Mouse (Mus musculus): ENCODE data around the gene Mov10l1. TPM values are rescaled to one million over a fixed set of nuclear protein-coding genes. Genes with fewer than 3 reads are reported as not detected.

Mov10l1 gene
- polyA plus RNA-seq, 1 experiment = not detected

DNA sequence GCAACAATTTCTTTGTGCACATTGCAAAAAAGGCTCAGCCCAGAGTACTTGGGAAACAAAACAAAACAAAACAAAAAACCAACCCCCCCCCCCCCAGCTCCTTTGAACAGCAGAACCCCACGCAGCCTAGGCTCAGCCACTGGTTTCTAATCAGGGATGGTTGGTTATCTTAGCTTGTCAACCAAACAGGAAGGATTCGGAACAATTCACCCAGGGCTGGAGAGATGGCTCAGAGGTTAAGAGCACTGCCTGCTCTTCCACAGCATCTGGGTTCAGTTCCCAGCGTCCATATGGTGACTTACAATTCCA is 3.6 kb upstream of the Mov10l1 start:
- Histone ChIP-seq H3K27me3 (ENCODE audit: control insufficient read depth, insufficient read depth, low read length) (no peaks in the 10 kb centered on the region), H3K27ac (ENCODE audit: insufficient read depth, low read depth, low read length) (no peak overlapping the region), H3K36me3 (ENCODE audit: control insufficient read depth, insufficient read depth, low read length) (no peaks in the 10 kb centered on the region), H3K4me1 (ENCODE audit: control insufficient read depth, insufficient read depth, insufficient read length, low read length) (no peaks in the 10 kb centered on the region), H3K4me3 (ENCODE audit: low read depth, low read length) (no peak overlapping the region)
- TF ChIP-seq POLR2A (IDR thresholded peaks at IDR 0.05; ENCODE audit: low read depth, low read length) = no peak
- TF ChIP-seq CTCF (IDR thresholded peaks at IDR 0.05; ENCODE audit: extremely low read depth, insufficient read length, insufficient replicate concordance, low read depth, low read length) = no peak
- 72% methylated on average over 3 of the region's 3 CpGs for WGBS

- 1% methylated on average over 2 of the region's 2 CpGs for WGBS
- TF ChIP-seq CTCF (IDR thresholded peaks at IDR 0.05; ENCODE audit: extremely low read depth, insufficient read length, insufficient replicate concordance, low read depth, low read length) (no peak), POLR2A (IDR thresholded peaks at IDR 0.05; ENCODE audit: low read depth, low read length) (no peak)
- Histone ChIP-seq H3K27ac (ENCODE audit: insufficient read depth, low read depth, low read length) (no peak overlapping the region), H3K4me3 (ENCODE audit: low read depth, low read length) (no peak overlapping the region), H3K4me1 (ENCODE audit: control insufficient read depth, insufficient read depth, insufficient read length, low read length) (no peaks in the 10 kb centered on the region), H3K36me3 (ENCODE audit: control insufficient read depth, insufficient read depth, low read length) (no peaks in the 10 kb centered on the region), H3K27me3 (ENCODE audit: control insufficient read depth, insufficient read depth, low read length) (no peaks in the 10 kb centered on the region; the same call in 1 of the 2 replicates)
These were observed 6.5 kb downstream of the Mov10l1 start for GRCm38 (mm10) chr15:88989236-88989635.

DNA sequence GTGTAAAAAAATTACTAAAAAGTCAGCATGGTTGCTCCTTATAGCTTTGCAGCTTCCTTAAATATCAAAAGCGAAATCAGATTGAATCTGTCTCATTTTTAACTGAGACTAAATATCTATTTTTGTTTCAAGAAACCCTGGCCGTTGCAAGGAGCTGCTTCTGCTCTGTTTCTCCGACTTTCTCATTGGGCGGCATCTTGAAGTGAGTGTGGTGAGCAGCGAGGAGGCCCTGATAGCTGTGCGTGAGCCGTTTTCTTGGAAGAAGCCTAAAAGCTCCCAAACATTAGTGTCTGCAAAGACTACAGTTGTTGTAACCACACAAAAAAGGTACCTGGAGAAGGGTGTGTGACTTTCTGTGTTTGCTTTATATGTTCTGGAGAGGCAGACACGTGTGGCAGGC is 15.9 kb downstream of the Mov10l1 start:
- 72% methylated on average over 8 of the region's 8 CpGs for WGBS

GRCm38 (mm10) chr15:88999124-88999523 is 16.4 kb downstream of the Mov10l1 start:
- H3K36me3 ChIP-seq (ENCODE audit: control insufficient read depth, insufficient read depth, low read length) = no peaks in the 10 kb centered on the region
- H3K27ac ChIP-seq (ENCODE audit: insufficient read depth, low read depth, low read length) = no peak overlapping the region
- H3K4me3 ChIP-seq (ENCODE audit: low read depth, low read length) = no peak overlapping the region
- H3K27me3 ChIP-seq (ENCODE audit: control insufficient read depth, insufficient read depth, low read length) = no peaks in the 10 kb centered on the region
- TF ChIP-seq POLR2A (IDR thresholded peaks at IDR 0.05; ENCODE audit: low read depth, low read length) (no peak), CTCF (IDR thresholded peaks at IDR 0.05; ENCODE audit: extremely low read depth, insufficient read length, insufficient replicate concordance, low read depth, low read length) (no peak)
- no peaks in the 10 kb centered on the region for H3K4me1 ChIP-seq (ENCODE audit: control insufficient read depth, insufficient read depth, insufficient read length, low read length)
- 67% methylated on average over 2 of the region's 2 CpGs for WGBS

More for the DNA sequence above, 15.9 kb downstream of the Mov10l1 start:
- Histone ChIP-seq H3K27me3 (ENCODE audit: control insufficient read depth, insufficient read depth, low read length) (no peaks in the 10 kb centered on the region), H3K36me3 (ENCODE audit: control insufficient read depth, insufficient read depth, low read length) (no peaks in the 10 kb centered on the region), H3K27ac (ENCODE audit: insufficient read depth, low read depth, low read length) (no peak overlapping the region), H3K4me3 (ENCODE audit: low read depth, low read length) (no peak overlapping the region), H3K4me1 (ENCODE audit: control insufficient read depth, insufficient read depth, insufficient read length, low read length) (no peaks in the 10 kb centered on the region)
- no peak for TF ChIP-seq CTCF (IDR thresholded peaks at IDR 0.05; ENCODE audit: extremely low read depth, insufficient read length, insufficient replicate concordance, low read depth, low read length)

DNA sequence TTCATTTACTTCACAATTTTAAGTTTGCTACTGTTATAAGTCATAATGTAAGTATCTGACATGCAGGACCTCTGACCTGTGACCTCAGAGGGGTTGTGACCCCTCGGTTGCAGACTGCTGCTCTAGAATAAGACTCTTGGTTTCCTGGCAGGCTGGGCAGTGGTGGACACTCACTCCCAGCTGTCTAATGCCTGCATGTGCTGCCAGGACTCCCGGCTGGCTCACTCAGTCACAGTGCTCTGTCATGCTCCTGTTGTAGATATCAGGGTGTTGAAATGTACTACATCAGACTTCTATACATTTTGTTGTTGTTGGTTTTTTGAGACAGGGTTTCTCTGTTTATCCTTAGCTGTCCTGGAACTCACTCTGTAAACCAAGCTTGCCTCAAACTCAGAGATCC is 17.7 kb downstream of the Mov10l1 start:
- Histone ChIP-seq H3K27me3 (ENCODE audit: control insufficient read depth, insufficient read depth, low read length) (no peaks in the 10 kb centered on the region), H3K36me3 (ENCODE audit: control insufficient read depth, insufficient read depth, low read length) (no peaks in the 10 kb centered on the region), H3K4me3 (ENCODE audit: low read depth, low read length) (no peak overlapping the region), H3K4me1 (ENCODE audit: control insufficient read depth, insufficient read depth, insufficient read length, low read length) (no peaks in the 10 kb centered on the region), H3K27ac (ENCODE audit: insufficient read depth, low read depth, low read length) (no peak overlapping the region)
- 68% methylated on average over 2 of the region's 2 CpGs for WGBS
- no peak for TF ChIP-seq POLR2A (IDR thresholded peaks at IDR 0.05; ENCODE audit: low read depth, low read length)
- no peak for TF ChIP-seq CTCF (IDR thresholded peaks at IDR 0.05; ENCODE audit: extremely low read depth, insufficient read length, insufficient replicate concordance, low read depth, low read length)

GRCm38 (mm10) chr15:89001245-89001644 is 18.5 kb downstream of the Mov10l1 start:
- Histone ChIP-seq H3K4me1 (ENCODE audit: control insufficient read depth, insufficient read depth, insufficient read length, low read length) (no peaks in the 10 kb centered on the region), H3K27ac (ENCODE audit: insufficient read depth, low read depth, low read length) (no peak overlapping the region), H3K4me3 (ENCODE audit: low read depth, low read length) (no peak overlapping the region), H3K36me3 (ENCODE audit: control insufficient read depth, insufficient read depth, low read length) (no peaks in the 10 kb centered on the region), H3K27me3 (ENCODE audit: control insufficient read depth, insufficient read depth, low read length) (no peaks in the 10 kb centered on the region; the same call in 1 of the 2 replicates)
- no peak for TF ChIP-seq CTCF (IDR thresholded peaks at IDR 0.05; ENCODE audit: extremely low read depth, insufficient read length, insufficient replicate concordance, low read depth, low read length)
- TF ChIP-seq POLR2A (IDR thresholded peaks at IDR 0.05; ENCODE audit: low read depth, low read length) = no peak
- 60% methylated on average over 3 of the region's 3 CpGs for WGBS

DNA sequence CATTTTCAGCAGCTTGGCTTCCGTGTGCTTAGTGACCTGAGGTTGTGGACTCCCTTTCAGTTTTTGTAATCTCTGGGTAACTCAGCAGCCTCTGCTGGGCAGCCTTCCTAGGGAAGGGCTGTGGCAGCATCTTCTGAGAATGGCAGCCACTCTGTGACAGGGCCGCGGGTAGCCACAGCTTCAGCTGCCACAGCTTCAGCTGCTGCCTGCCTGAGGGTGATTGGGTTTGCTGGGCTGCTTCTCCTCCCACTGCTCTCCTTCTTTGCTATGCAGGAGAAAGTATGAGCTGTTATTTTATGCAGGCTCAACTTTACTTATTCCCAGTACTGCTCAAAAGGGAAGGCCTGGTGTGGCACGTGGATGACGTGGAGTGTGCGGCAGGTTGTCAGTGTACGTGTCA is 24.3 kb downstream of the Mov10l1 start:
- 86% methylated on average over 7 of the region's 7 CpGs for WGBS
- no peak for TF ChIP-seq POLR2A (IDR thresholded peaks at IDR 0.05; ENCODE audit: low read depth, low read length)
- no peak for TF ChIP-seq CTCF (IDR thresholded peaks at IDR 0.05; ENCODE audit: extremely low read depth, insufficient read length, insufficient replicate concordance, low read depth, low read length)
- Histone ChIP-seq H3K27ac (ENCODE audit: insufficient read depth, low read depth, low read length) (no peak overlapping the region), H3K4me3 (ENCODE audit: low read depth, low read length) (no peak overlapping the region), H3K4me1 (ENCODE audit: control insufficient read depth, insufficient read depth, insufficient read length, low read length) (no peaks in the 10 kb centered on the region), H3K36me3 (ENCODE audit: control insufficient read depth, insufficient read depth, low read length) (no peaks in the 10 kb centered on the region), H3K27me3 (ENCODE audit: control insufficient read depth, insufficient read depth, low read length) (no peaks in the 10 kb centered on the region; the same call in 1 of the 2 replicates)

GRCm38 (mm10) chr15:89007781-89008180 is 25.1 kb downstream of the Mov10l1 start:
- Histone ChIP-seq H3K36me3 (ENCODE audit: control insufficient read depth, insufficient read depth, low read length) (no peaks in the 10 kb centered on the region), H3K27me3 (ENCODE audit: control insufficient read depth, insufficient read depth, low read length) (no peaks in the 10 kb centered on the region; the same call in 1 of the 2 replicates), H3K27ac (ENCODE audit: insufficient read depth, low read depth, low read length) (no peak overlapping the region), H3K4me3 (ENCODE audit: low read depth, low read length) (no peak overlapping the region), H3K4me1 (ENCODE audit: control insufficient read depth, insufficient read depth, insufficient read length, low read length) (no peaks in the 10 kb centered on the region)
- 74% methylated on average over 5 of the region's 5 CpGs for WGBS
- no peak for TF ChIP-seq CTCF (IDR thresholded peaks at IDR 0.05; ENCODE audit: extremely low read depth, insufficient read length, insufficient replicate concordance, low read depth, low read length)
- TF ChIP-seq POLR2A (IDR thresholded peaks at IDR 0.05; ENCODE audit: low read depth, low read length) = no peak

Measured in small intestine, adult 2 months (tissue).